Mouse (Mus musculus): ENCODE data around the gene Gpat2.

GRCm38 (mm10) chr2:127376423-127377051 is 48.5 kb upstream of the Gpat2 start:
- TF ChIP-seq CTCF (IDR thresholded peaks at IDR 0.05; ENCODE audit: low read depth, low read length) (no peak), POLR2A (IDR thresholded peaks at IDR 0.05; ENCODE audit: borderline replicate concordance, low read depth, low read length) (no peak)
